Mouse (Mus musculus) olfactory bulb, adult 2 months (tissue): ENCODE measurements around the gene Bcl6.

Experiments used
- CTCF ChIP-seq: fragments of 200-500 bp; IDR thresholded peaks from 2 replicates; pipeline ENCODE4 v1.5.1; 2012; ENCODE audit warnings: low read depth, mild to moderate bottlenecking, low read length, moderate library complexity; ENCODE audit not compliant: insufficient read depth
- POLR2A ChIP-seq: fragments of 200-500 bp; IDR thresholded peaks from 2 replicates; pipeline ENCODE4 v1.6.1; 2012; ENCODE audit warnings: mild to moderate bottlenecking, low read depth, low read length, moderate library complexity; ENCODE audit not compliant: insufficient read depth

DNA sequence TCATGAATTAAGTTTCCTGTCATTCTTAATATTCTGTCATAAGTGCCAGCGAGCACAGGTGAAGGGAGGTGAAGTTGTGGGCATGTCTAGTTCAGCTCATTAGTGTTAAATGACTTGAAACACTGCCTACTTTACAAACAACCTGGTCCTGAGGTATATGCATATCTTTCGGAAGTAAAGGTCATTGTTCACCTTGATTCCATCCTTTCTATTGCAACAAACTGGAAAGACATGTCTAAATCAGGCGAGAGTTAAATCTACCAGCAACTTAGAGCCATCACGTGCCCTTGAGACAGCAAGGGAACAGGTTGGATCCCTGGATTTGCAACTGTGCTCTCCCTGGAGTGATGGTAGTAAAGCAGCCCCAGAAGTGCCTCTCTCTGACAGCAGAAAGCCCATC is 34.0 kb upstream of the Bcl6 start:
- no peak for TF ChIP-seq CTCF
- TF ChIP-seq POLR2A, result no peak
